Mouse (Mus musculus) olfactory bulb, adult 2 months (tissue): ENCODE measurements around the gene B230104I21Rik.

Experiments used
- CTCF ChIP-seq: fragments of 200-500 bp; IDR thresholded peaks from 2 replicates; pipeline ENCODE4 v1.5.1; 2012; ENCODE audit warnings: low read depth, mild to moderate bottlenecking, low read length, moderate library complexity; ENCODE audit not compliant: insufficient read depth
- POLR2A ChIP-seq: fragments of 200-500 bp; IDR thresholded peaks from 2 replicates; pipeline ENCODE4 v1.6.1; 2012; ENCODE audit warnings: mild to moderate bottlenecking, low read depth, low read length, moderate library complexity; ENCODE audit not compliant: insufficient read depth

DNA sequence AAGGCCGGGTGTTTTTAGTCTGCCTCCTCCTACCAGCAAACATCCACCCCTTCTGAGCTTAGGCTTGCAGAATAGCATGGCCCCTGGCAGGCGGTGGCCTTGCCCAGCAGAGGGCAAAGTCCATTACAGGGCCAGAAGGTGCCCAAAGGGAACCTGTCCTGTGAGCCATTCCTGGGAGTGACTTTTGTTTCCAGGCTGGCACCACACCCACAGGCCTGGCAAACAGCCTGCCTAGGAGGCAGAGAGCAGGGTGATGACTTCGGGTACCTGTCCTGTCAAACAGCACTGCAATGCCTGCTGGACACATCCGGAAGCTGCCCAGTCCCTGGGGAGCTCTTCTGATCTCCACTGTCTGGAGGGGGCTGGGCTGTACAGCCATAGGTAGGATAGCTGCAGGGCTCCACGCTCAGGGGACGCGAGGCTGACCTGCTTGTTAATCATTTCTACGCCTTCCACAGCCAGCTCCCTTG is 41.6 kb upstream of the B230104I21Rik start:
- TF ChIP-seq POLR2A (no peak), CTCF (no peak)
